Mouse (Mus musculus) bone marrow, adult 2 months (tissue): ENCODE measurements at regions not wholly inside any gene's neighbourhood (a gene's known extent, or its start where the extent isn't known, plus 50 kb on each side); places are given as distances from the start of the nearest gene placed in this dataset.

Source experiments
- CTCF ChIP-seq: fragments of 200-500 bp; IDR thresholded peaks from 2 replicates; pipeline ENCODE4 v1.5.1; 2011; ENCODE audit warnings: low read length, control low read depth; ENCODE audit not compliant: control insufficient read depth, insufficient read depth
- POLR2A ChIP-seq: fragments of 200-500 bp; IDR thresholded peaks from 2 replicates; pipeline ENCODE4 v1.6.1; 2011; ENCODE audit warnings: low read depth, mild to moderate bottlenecking, control low read depth, low read length, borderline replicate concordance; ENCODE audit not compliant: control insufficient read depth

- no peak for TF ChIP-seq CTCF
- no peak for TF ChIP-seq POLR2A
Observed at GRCm38 (mm10) chr1:128789567-128790335, 197.7 kb upstream of the Cxcr4 start.
